Mouse (Mus musculus) common myeloid progenitor, adult 5-6 weeks (primary cell): ENCODE measurements at regions not wholly inside any gene's neighbourhood (a gene's known extent, or its start where the extent isn't known, plus 50 kb on each side); places are given as distances from the start of the nearest gene placed in this dataset.

Source experiments
- ATAC-seq: replicated peaks from 2 replicates; pipeline ENCODE4 v1.8.0; 2016; ENCODE audit warnings: low read depth, mild to moderate bottlenecking, moderate TSS enrichment, inconsistent platforms; ENCODE audit not compliant: poor library complexity, severe bottlenecking

GRCm38 (mm10) chrX:12219474-12219873 lies 59.3 kb upstream of the Bcor start:
- ATAC-seq = no peak

- no peak for ATAC-seq
Measured at GRCm38 (mm10) chrX:12224314-12224713, 64.2 kb upstream of the Bcor start.

GRCm38 (mm10) chrX:12225116-12225891 lies 65.1 kb upstream of the Bcor start:
- no peak for ATAC-seq

GRCm38 (mm10) chrX:12225892-12226206 lies 65.7 kb upstream of the Bcor start:
- no peak for ATAC-seq

GRCm38 (mm10) chrX:12240505-12241011 lies 80.4 kb upstream of the Bcor start:
- peak; percentile 80 for ATAC-seq

GRCm38 (mm10) chrX:12241751-12242150 lies 81.6 kb upstream of the Bcor start:
- no peak for ATAC-seq

- ATAC-seq = no peak
Measured at GRCm38 (mm10) chrX:12249071-12249470, 88.9 kb upstream of the Bcor start.

GRCm38 (mm10) chrX:12249911-12250310 lies 89.8 kb upstream of the Bcor start:
- peak; percentile 36; the same call in 1 of the 2 replicates for ATAC-seq

- peak; percentile 91 for ATAC-seq
Measured at GRCm38 (mm10) chrX:12251853-12252679, 91.9 kb upstream of the Bcor start.

GRCm38 (mm10) chrX:12252680-12253021 lies 92.5 kb upstream of the Bcor start:
- ATAC-seq = no peak

GRCm38 (mm10) chrX:12256758-12257157 lies 96.6 kb upstream of the Bcor start:
- ATAC-seq = no peak

- no peak for ATAC-seq
Measured at GRCm38 (mm10) chrX:12263834-12264233, 103.7 kb upstream of the Bcor start.

- no peak for ATAC-seq
Measured at GRCm38 (mm10) chrX:12284741-12285140, 124.6 kb upstream of the Bcor start.

GRCm38 (mm10) chrX:12285141-12285540 lies 125.0 kb upstream of the Bcor start:
- ATAC-seq = no peak

- no peak for ATAC-seq
Measured at GRCm38 (mm10) chrX:12285976-12286909, 126.1 kb upstream of the Bcor start.

- no peak for ATAC-seq
Measured at GRCm38 (mm10) chrX:12286910-12287522, 126.9 kb upstream of the Bcor start.

GRCm38 (mm10) chrX:12287656-12288561 lies 127.8 kb upstream of the Bcor start:
- ATAC-seq = no peak

- ATAC-seq = no peak
Measured at GRCm38 (mm10) chrX:12288562-12289117, 128.5 kb upstream of the Bcor start.

GRCm38 (mm10) chrX:12293146-12293545 lies 133.0 kb upstream of the Bcor start:
- no peak for ATAC-seq
